Mouse (Mus musculus): ENCODE measurements around the gene Tmcc2.

Gene Tmcc2

GRCm38 (mm10) chr1:132389886-132390585, 1.0 kb downstream of the Tmcc2 start:
- peak; percentile 76 for DNase-seq

- DNase-seq: no peak
Measured at GRCm38 (mm10) chr1:132388813-132389803, 2.0 kb downstream of the Tmcc2 start.

GRCm38 (mm10) chr1:132387943-132388342, 3.1 kb downstream of the Tmcc2 start:
- DNase-seq: no peak

- no peak for DNase-seq
Measured at GRCm38 (mm10) chr1:132386266-132386665, 4.8 kb downstream of the Tmcc2 start.

GRCm38 (mm10) chr1:132385711-132386110, 5.4 kb downstream of the Tmcc2 start:
- DNase-seq: no peak

- DNase-seq: no peak
Measured at GRCm38 (mm10) chr1:132385266-132385665, 5.8 kb downstream of the Tmcc2 start.

- no peak for DNase-seq
Measured at GRCm38 (mm10) chr1:132384001-132384554, 7.0 kb downstream of the Tmcc2 start.

GRCm38 (mm10) chr1:132381929-132382328, 9.2 kb downstream of the Tmcc2 start:
- no peak for DNase-seq

GRCm38 (mm10) chr1:132380550-132381100, 10.5 kb downstream of the Tmcc2 start:
- no peak for DNase-seq

GRCm38 (mm10) chr1:132377811-132378210, 13.3 kb downstream of the Tmcc2 start:
- no peak for DNase-seq

GRCm38 (mm10) chr1:132377055-132377365, 14.1 kb downstream of the Tmcc2 start:
- peak; percentile 41 for DNase-seq

- DNase-seq: no peak
Measured at GRCm38 (mm10) chr1:132376211-132377054, 14.6 kb downstream of the Tmcc2 start.

GRCm38 (mm10) chr1:132375256-132375655, 15.8 kb downstream of the Tmcc2 start:
- no peak for DNase-seq

GRCm38 (mm10) chr1:132374873-132375244, 16.2 kb downstream of the Tmcc2 start:
- DNase-seq: no peak

- DNase-seq: peak; percentile 86
Measured at GRCm38 (mm10) chr1:132374140-132374872, 16.8 kb downstream of the Tmcc2 start.

GRCm38 (mm10) chr1:132372896-132373534, 18.1 kb downstream of the Tmcc2 start:
- DNase-seq: no peak

GRCm38 (mm10) chr1:132372354-132372753, 18.7 kb downstream of the Tmcc2 start:
- DNase-seq: no peak

- DNase-seq: no peak
Measured at GRCm38 (mm10) chr1:132371298-132372081, 19.6 kb downstream of the Tmcc2 start.

- peak; percentile 64 for DNase-seq
Measured at GRCm38 (mm10) chr1:132370681-132371173, 20.4 kb downstream of the Tmcc2 start.
